Mouse (Mus musculus) neural tube, embryonic 14.5 days (tissue): ENCODE results near the gene Dab1. TPM values are rescaled to one million over a fixed set of nuclear protein-coding genes. Genes with fewer than 3 reads are reported as not detected.

Experiments
- ATAC-seq: fragments of 200-750 bp; cut with Nextera tagmentation; 2 replicates; pipeline ENCODE4 v1.8.0; 2017; ENCODE audit warnings: low read depth, mild to moderate bottlenecking, moderate TSS enrichment, moderate library complexity
- H3K27ac ChIP-seq: fragments of 300-500 bp; sonication (generic); 2 replicates; pipeline ENCODE4 v1.5.1; 2014; ENCODE audit warnings: low read depth, mild to moderate bottlenecking, control low read depth, low read length, moderate library complexity, mixed read lengths
- H3K27me3 ChIP-seq: fragments of 300-500 bp; sonication (generic); 2 replicates; pipeline ENCODE4 v1.6.1; 2014; ENCODE audit warnings: low read length; ENCODE audit not compliant: control insufficient read depth, insufficient read depth
- H3K36me3 ChIP-seq: fragments of 300-500 bp; sonication (generic); 2 replicates; pipeline ENCODE4 v1.6.1; 2014; ENCODE audit warnings: low read length, mixed read lengths; ENCODE audit not compliant: control insufficient read depth, insufficient read depth
- H3K4me1 ChIP-seq: fragments of 300-500 bp; sonication (generic); 2 replicates; pipeline ENCODE4 v1.6.1; 2014; ENCODE audit warnings: low read length; ENCODE audit not compliant: control insufficient read depth, insufficient read depth
- H3K4me2 ChIP-seq: fragments of 300-500 bp; sonication (generic); 2 replicates; pipeline ENCODE4 v1.6.1; 2014; ENCODE audit warnings: mild to moderate bottlenecking, low read depth, low read length, control low read depth
- H3K4me3 ChIP-seq: fragments of 300-500 bp; sonication (generic); 2 replicates; pipeline ENCODE4 v1.5.1; 2014; ENCODE audit warnings: low read depth, low read length, control low read depth, mixed read lengths
- H3K9ac ChIP-seq: fragments of 300-500 bp; sonication (generic); replicated peaks from 2 replicates; pipeline ENCODE4 v1.6.1; 2014; ENCODE audit warnings: low read depth, mild to moderate bottlenecking, control low read depth, low read length, mixed read lengths
- H3K9me3 ChIP-seq: fragments of 300-500 bp; sonication (generic); 2 replicates; pipeline ENCODE4 v1.6.1; 2016; ENCODE audit warnings: low read length; ENCODE audit not compliant: control insufficient read depth
- WGBS: fragments of 180-500 bp; shearing (Covaris S2); extraction: QIAGEN DNeasy Blood & Tissue Kit; methylation state at CpG from one replicate; pipeline ENCODE4 v1.1.7; 2014; 5-methylcytosine and 5-hydroxymethylcytosine counted together
- polyA plus RNA-seq: library from polyadenylated mRNA; unstranded; fragments of >200 nt; fragmentation: Nextera tagmentation; extraction: Ambion mirVana; gene quantifications from 2 replicates; pipeline ENCODE4 v1.2.1, GENCODE M21; 2014

The Dab1 gene
- polyA plus RNA-seq, 1 experiment from 2014 or later, result 58.0 TPM

GRCm38 (mm10) chr4:104476841-104477240 is 857.7 kb downstream of the Dab1 start:
- 90% methylated on average over 7 of the region's 7 CpGs for WGBS
- Histone ChIP-seq H3K9me3 (no peaks in the 10 kb centered on the region), H3K9ac (no peak overlapping the region), H3K36me3 (no peaks in the 10 kb centered on the region), H3K4me3 (no peak overlapping the region), H3K27me3 (no peaks in the 10 kb centered on the region), H3K4me1 (no peaks in the 10 kb centered on the region), H3K4me2 (no peak overlapping the region), H3K27ac (no peak overlapping the region)
- ATAC-seq, result no peak

GRCm38 (mm10) chr4:104483948-104484347 is 864.8 kb downstream of the Dab1 start:
- Histone ChIP-seq H3K9me3 (no peaks in the 10 kb centered on the region), H3K27me3 (no peaks in the 10 kb centered on the region), H3K4me1 (no peaks in the 10 kb centered on the region), H3K4me2 (no peak overlapping the region), H3K36me3 (no peaks in the 10 kb centered on the region), H3K9ac (no peak overlapping the region), H3K4me3 (no peak overlapping the region), H3K27ac (no peak overlapping the region)
- WGBS, result 97% methylated on average over 1 of the region's 1 CpGs
- no peak for ATAC-seq

GRCm38 (mm10) chr4:104497221-104497620 is 878.1 kb downstream of the Dab1 start:
- no peak overlapping the region for H3K9ac ChIP-seq
- ATAC-seq, result no peak
- H3K36me3 ChIP-seq, result no peaks in the 10 kb centered on the region
- no peaks in the 10 kb centered on the region for H3K27me3 ChIP-seq
- H3K4me1 ChIP-seq, result no peaks in the 10 kb centered on the region
- no peak overlapping the region for H3K4me2 ChIP-seq
- no peak overlapping the region for H3K4me3 ChIP-seq
- no peak overlapping the region for H3K27ac ChIP-seq
- 40% methylated on average over 1 of the region's 1 CpGs for WGBS
- no peaks in the 10 kb centered on the region for H3K9me3 ChIP-seq

- H3K4me3 ChIP-seq, result no peak overlapping the region
- no peaks in the 10 kb centered on the region for H3K36me3 ChIP-seq
- no peaks in the 10 kb centered on the region for H3K4me1 ChIP-seq
- no peak overlapping the region for H3K4me2 ChIP-seq
- 91% methylated on average over 2 of the region's 2 CpGs for WGBS
- no peak for ATAC-seq
- H3K27me3 ChIP-seq, result no peaks in the 10 kb centered on the region
- no peak overlapping the region for H3K27ac ChIP-seq
- H3K9ac ChIP-seq, result no peak overlapping the region
- no peaks in the 10 kb centered on the region for H3K9me3 ChIP-seq
Observed at GRCm38 (mm10) chr4:104500112-104500511, 881.0 kb downstream of the Dab1 start.

DNA sequence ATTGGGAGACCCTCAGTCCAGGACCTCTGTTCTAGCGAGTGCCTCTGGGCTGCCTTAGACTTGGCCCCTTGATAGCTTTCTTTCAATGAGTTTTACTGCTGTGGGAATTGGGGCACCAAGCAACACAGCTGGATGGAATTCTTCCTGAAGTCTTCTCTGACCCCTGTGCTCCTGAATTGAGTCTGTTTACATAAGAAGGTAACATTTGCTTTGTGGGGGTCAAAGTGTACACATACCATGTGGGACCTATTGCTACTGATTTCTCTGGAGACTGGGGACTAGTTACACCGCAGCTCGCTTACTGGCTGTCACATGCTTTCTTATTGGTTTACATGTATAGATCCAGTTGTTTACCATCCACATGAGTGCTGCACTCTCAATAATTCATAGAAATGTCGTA is 881.5 kb downstream of the Dab1 start:
- Histone ChIP-seq H3K4me1 (no peaks in the 10 kb centered on the region), H3K4me3 (no peak overlapping the region), H3K27ac (no peak overlapping the region), H3K9me3 (no peaks in the 10 kb centered on the region), H3K36me3 (no peaks in the 10 kb centered on the region), H3K27me3 (no peaks in the 10 kb centered on the region), H3K4me2 (no peak overlapping the region), H3K9ac (no peak overlapping the region)
- no peak for ATAC-seq
- WGBS, result 57% methylated on average over 4 of the region's 4 CpGs

DNA sequence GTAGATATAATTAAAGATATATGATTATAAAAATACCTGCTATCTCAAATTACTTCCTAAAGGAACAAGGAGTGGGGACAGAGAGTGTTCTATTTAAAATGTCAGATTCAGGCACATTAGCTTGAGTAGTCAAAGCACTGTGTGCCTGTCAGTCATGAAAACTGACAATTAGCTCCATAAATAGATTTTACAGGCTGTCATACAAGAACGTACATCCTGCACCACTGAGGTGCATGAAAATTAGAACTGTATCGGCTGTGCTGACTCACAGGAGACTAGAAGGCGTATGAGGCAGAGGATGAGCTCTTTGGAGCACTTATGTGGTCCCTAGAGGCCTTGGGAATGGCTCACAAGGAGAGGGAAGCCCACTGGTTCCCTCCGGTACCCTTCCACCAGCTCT is 882.1 kb downstream of the Dab1 start:
- Histone ChIP-seq H3K27me3 (no peaks in the 10 kb centered on the region), H3K36me3 (no peaks in the 10 kb centered on the region), H3K9me3 (no peaks in the 10 kb centered on the region), H3K27ac (no peak overlapping the region), H3K4me3 (no peak overlapping the region), H3K4me1 (no peaks in the 10 kb centered on the region), H3K4me2 (no peak overlapping the region), H3K9ac (no peak overlapping the region)
- 61% methylated on average over 4 of the region's 4 CpGs for WGBS
- ATAC-seq, result no peak

GRCm38 (mm10) chr4:104504916-104505315 is 885.8 kb downstream of the Dab1 start:
- H3K36me3 ChIP-seq, result no peaks in the 10 kb centered on the region
- no peak overlapping the region for H3K9ac ChIP-seq
- ATAC-seq, result no peak
- H3K4me2 ChIP-seq, result no peak overlapping the region
- no peaks in the 10 kb centered on the region for H3K9me3 ChIP-seq
- H3K4me3 ChIP-seq, result no peak overlapping the region
- no peaks in the 10 kb centered on the region for H3K4me1 ChIP-seq
- no peak overlapping the region for H3K27ac ChIP-seq
- H3K27me3 ChIP-seq, result no peaks in the 10 kb centered on the region

DNA sequence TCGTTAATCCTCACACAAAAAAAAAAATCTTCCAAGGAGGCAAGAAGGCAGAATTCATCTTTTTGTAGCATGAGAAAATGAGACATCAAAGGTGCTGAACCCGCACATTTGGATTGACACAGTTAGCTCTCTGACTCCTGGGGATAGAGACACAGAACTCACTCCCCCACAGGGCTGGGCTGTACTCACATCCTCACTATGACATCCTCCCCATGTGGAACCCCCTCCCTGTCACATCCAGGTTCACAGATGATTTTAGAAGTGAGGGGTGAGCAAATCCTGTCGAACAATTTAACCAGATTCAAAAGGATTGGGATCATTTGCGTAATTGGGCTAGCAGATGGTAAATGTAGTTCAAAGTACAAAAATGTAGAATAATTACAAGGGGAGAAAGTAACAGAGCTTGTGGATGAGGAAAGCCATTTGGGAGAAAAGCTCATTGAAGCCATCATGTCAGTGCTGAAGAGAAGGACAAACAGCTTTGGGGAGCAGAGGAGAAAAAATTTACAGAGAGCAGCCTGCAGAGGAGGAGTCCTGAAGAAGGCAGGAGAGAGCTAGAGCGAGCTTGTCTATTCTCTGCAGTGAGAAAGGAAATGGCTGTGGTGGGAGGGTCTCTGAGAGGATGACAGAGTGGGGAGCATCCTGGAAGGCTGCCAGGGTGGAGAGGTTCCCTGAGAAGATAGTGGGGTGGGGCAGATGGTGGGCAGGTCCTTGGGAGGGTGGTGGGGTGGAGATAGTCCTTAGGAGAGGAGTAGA is 890.2 kb downstream of the Dab1 start:
- Histone ChIP-seq H3K27me3 (no peaks in the 10 kb centered on the region), H3K9me3 (no peaks in the 10 kb centered on the region), H3K4me3 (no peak overlapping the region), H3K9ac (no peak overlapping the region), H3K36me3 (no peaks in the 10 kb centered on the region), H3K27ac (no peak overlapping the region), H3K4me2 (no peak overlapping the region), H3K4me1 (0 out of 2 replicates have a peak, but pooled peaks cover 2% of the 10 kb centered on the region)
- WGBS, result 70% methylated on average over 5 of the region's 5 CpGs
- no peak for ATAC-seq

- Histone ChIP-seq H3K27me3 (no peaks in the 10 kb centered on the region), H3K27ac (no peak overlapping the region), H3K9ac (no peak overlapping the region), H3K4me1 (0 out of 2 replicates have a peak, but pooled peaks cover 2% of the 10 kb centered on the region), H3K4me3 (no peak overlapping the region), H3K4me2 (no peak overlapping the region), H3K9me3 (no peaks in the 10 kb centered on the region), H3K36me3 (no peaks in the 10 kb centered on the region)
- WGBS, result 77% methylated on average over 6 of the region's 6 CpGs
- ATAC-seq, result no peak
Observed at GRCm38 (mm10) chr4:104511855-104512254, 892.7 kb downstream of the Dab1 start.
